Mouse (Mus musculus): ENCODE data around the gene Fam117a.

The Fam117a gene

GRCm38 (mm10) chr11:95333805-95334204, 3.0 kb upstream of the Fam117a start:
- DNase-seq, result no peak

DNA sequence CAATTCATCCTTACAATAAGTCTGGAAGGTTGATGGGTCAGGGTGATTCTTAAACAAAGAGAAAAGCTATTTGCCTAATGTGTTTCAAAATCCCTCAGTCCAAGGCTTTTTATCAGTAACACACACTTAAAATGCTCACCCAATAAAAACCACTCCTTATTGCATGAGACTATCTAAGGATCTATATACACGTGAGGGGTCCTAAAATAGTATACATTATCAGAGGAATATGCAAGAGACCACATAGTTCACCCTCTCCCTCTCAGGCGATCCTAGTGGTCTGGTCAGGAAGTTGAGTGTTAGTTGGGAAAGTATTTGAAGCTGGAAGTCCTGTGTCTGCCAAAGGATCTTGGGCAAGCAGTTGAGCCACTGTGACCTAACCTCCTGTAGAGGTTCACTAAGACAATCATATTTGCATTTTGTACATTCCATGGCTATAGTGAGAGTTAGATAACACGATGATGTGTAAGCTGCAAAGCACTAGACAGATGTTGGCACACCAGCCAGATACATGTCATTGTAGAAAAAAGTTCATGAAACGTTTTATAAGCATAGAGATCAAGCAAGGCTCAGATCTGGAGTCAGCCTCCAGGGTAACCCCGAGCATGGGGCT, 2.3 kb upstream of the Fam117a start:
- no peak for DNase-seq

GRCm38 (mm10) chr11:95337129-95337813, 453 bp downstream of the Fam117a start:
- peak; percentile 88 for DNase-seq

DNA sequence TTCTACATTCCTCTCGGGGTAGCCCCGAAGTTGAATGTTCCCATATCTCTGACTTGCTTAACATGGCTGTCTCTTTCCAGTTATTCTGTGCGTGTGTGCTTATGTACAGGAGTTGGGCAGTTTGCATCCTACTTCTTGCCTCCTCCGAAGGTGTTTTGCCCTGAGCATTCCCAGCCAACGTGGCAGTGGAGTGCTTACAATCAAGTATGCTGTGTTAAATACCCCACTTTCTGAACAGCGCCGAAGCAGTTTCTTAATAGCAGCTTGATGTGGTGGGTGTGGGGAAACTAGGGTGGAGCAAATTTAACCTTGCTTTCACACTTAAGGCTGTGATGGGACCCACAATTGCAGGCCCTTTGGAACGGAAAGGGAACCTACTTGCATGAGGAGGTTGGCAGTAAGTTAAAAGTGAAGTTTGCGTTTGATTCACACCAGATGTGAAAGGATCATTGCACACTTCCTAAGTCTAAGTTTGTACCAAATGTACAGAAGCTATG, 1.1 kb downstream of the Fam117a start:
- DNase-seq, result no peak

- peak; percentile 57 for DNase-seq
Observed at GRCm38 (mm10) chr11:95339471-95340021, 2.7 kb downstream of the Fam117a start.

DNA sequence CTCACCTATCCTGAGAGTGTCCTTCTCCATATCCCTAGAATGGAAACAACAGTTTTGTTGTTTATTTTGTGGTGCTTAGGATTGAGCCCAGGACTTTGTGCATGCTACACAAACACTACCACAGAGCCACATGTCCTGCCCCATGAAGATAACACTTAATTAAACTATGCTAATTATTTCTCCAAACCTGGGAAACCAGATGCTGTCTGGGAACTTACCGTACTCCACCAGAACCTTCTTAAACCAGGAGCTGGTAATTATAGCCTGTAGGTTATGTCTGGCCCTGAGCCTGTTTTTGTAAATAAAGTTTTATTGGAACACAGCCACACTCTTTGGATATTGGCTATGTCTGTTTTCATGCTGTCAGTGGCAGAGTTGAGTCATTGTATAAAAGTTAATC, 3.4 kb downstream of the Fam117a start:
- DNase-seq, result no peak

DNA sequence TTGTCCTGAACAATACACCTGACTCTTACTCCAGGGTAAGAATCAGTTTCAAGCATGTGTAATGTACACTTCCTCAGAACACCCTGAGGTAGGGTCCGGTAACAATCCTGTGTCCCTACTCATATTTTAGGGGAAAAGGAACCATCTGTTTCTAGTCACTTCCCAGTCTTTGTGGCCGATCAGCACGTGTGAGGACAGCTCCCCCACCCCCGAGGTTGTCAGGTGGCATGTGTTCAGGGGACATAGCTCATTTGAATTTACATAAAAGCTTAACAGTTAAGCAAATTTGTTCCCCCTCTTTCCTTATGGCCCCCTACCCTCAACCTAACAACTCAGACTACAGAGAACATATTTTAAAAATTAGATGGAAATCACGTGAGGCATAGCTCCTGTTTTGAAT, 3.8 kb downstream of the Fam117a start:
- DNase-seq, result no peak

GRCm38 (mm10) chr11:95343180-95343579, 6.4 kb downstream of the Fam117a start:
- no peak for DNase-seq

DNA sequence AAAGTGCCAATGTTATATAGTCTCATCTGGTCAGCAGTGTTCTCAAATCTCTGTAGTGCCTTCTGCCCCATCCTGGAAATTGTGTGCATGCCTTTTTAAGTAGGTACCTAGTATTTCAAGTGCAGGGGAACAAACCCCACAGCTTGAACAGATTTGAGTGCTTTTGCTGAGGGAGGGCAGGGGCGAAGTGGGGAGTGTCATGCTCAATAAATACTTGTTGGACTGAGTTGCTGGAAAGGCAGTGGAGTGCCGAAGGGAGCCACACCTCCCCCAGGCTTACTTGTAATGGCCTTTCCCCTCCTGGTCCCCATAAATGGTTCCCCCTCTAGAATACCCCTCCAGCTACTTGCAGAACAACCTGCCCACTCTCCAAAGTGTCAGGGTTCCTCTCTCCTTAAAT, 7.4 kb downstream of the Fam117a start:
- no peak for DNase-seq

DNA sequence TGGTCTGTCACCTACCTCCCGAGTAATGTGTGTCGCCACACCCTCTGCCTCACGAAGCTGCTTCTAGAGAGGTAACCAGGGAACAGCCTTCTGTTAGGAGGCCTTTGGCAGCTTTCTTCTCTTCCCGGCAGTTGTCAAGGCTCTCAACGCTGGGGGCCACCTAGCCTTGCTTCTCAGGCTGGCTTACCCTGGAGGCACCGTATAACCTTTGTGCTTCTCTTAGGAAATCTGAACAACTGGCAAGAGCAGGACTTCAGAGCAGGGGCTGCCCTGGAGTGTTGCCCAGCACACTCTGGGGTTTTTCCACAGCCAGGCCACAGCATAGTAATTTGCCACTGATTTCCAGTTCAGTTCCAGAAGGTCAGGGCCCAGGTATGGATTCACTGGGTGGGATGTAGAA, 13.5 kb downstream of the Fam117a start:
- no peak for DNase-seq

- no peak for DNase-seq
Observed at GRCm38 (mm10) chr11:95350960-95351359, 14.1 kb downstream of the Fam117a start.

GRCm38 (mm10) chr11:95352686-95353085, 15.9 kb downstream of the Fam117a start:
- DNase-seq, result no peak

- no peak for DNase-seq
Observed at GRCm38 (mm10) chr11:95353226-95353625, 16.4 kb downstream of the Fam117a start.

DNA sequence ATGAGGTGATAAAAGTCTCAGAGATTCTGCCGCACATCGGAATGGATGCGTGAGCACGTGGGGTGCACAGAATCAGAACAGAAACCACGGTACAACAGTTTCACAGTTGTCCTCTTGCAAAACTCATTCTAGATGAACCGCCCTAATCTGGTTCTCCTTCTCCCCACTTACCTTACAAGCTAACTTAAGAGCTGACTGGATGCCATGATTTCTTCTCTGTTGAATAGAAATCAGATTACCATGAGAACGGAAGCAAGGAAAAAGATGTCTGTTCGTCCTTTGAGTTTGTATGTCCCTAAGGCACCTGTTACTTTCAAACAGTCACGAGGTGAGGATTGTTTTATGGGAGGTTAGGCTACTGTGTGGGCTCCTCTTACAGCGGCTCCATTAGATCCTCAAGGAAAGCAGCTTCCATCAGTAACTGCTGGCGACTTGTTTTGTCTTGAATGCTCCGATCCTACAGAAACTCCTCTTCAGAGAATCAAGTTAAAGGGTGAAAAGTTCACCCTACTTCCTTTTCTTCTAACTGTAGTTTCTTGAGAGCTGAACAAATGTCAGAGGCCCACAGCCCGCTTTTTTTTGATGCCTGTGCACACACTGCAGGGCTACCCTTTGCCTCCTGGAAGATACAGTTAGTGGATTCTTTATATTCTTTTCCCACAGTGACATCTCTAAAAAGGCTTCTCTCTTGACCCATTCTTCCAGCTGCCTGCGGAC, 17.6 kb downstream of the Fam117a start:
- no peak for DNase-seq

DNA sequence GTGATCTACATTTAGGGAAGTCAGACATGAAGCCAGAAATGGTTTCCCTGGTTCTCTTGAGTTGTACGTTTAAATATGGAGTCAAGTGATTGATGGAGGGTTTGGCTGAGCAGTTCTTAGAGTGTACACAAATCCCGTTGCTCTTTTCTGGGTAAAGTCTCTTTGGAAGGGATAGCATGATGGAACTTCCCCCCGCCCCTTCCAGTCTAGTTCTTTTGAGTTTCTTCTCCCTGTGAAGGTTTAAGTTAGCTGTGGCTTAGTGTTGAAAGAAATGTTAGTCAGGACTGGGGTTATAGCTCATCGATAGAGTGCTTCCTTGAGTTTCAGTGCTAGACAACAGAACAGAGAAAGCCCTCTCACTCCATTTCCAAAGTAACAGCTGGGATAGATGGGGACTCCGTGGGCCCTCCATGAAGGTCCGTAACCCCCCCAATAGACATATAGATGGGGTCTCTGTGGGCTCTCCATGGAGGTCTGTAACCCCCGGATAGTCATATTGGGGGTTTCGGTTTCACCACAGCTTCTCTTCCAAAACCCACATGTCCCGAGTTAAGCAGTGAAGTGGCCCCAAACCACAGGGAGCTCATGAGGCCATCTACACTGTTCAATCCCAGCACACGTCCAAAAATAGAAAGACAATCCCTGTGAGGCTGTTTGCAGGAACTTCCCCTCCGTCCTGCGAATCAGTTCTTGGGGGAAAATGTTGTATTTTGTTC, 18.3 kb downstream of the Fam117a start:
- DNase-seq, result no peak

GRCm38 (mm10) chr11:95355661-95356011, 18.8 kb downstream of the Fam117a start:
- no peak for DNase-seq

DNA sequence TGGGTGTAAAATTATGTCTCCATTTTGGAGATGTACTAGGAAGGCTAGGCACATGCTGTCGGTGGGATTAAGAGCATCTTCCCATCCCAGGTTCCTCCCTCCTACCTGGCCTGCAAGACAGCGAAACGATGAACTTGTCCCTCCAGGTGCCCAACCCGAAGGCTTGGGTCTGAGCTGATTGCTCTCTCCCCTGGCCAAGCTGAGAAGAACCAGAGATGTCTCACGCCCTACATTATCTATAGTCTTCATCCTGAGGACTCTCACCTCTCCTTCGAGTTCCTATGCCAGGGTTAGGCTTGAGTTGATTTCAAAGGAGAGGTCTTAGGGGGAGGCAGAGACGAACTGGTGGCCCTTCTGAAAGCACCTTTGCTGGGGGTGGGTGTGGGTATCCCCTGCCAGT, 19.2 kb downstream of the Fam117a start:
- no peak for DNase-seq

DNA sequence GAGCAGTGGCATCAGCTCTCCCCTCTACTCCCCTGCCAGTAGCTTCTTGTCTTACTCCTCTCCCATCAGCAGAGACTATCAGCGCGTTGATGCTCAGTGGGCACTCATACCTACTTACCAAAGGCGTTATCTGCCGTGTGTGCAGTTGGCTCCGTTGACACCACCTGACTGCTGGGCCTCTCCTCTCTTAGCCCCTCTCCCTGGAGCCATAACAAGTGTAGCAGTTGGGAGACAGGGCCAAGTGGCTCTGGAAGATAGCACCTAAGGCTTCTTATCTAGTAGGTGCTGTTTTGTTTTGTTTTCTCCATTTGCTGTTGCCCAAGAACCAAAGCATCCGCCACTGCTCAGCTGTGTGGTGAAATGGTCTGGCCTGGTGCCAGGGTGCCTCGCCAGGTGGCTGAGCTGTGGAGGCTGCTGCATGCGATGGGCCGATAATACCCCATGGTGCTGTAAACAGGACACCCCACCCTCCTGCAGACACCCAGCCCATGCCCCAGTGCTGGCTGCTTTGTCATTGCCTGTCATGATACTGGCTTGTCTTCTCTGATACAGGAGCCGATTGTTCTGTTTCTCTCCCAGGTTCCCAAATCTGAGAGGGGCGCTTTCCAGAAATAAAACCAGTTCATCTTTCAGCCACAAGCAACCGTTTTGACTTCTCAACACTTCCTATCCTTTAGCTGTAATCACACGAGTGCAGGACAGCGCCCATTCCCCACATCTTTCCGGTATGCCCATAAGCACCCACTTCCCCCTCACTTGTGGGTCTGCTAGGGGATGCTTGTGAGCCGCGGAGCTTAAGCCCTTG, 19.9 kb downstream of the Fam117a start:
- DNase-seq, result no peak

GRCm38 (mm10) chr11:95358263-95358662, 21.4 kb downstream of the Fam117a start:
- DNase-seq, result no peak

DNA sequence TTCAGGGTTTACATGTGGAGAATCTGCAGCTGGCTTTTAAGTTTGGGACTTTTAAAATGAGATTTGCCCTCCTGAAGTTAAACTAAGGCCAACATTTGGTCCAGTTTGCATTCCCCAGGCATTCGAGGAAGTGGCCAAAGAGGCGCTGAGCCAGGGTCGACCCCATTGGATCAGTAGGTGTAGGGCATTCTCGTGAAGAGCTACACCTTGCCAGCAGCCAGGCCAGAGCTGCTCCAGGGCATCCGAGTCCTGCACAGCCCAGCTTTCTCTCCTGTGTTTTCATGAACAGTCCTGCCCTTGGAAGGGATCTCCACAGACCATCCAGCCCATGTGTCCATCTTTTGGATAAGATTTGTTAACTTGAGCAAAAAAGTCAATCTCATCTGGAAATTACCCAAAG, 27.6 kb downstream of the Fam117a start:
- no peak for DNase-seq

GRCm38 (mm10) chr11:95365596-95365995, 28.8 kb downstream of the Fam117a start:
- DNase-seq, result no peak

DNA sequence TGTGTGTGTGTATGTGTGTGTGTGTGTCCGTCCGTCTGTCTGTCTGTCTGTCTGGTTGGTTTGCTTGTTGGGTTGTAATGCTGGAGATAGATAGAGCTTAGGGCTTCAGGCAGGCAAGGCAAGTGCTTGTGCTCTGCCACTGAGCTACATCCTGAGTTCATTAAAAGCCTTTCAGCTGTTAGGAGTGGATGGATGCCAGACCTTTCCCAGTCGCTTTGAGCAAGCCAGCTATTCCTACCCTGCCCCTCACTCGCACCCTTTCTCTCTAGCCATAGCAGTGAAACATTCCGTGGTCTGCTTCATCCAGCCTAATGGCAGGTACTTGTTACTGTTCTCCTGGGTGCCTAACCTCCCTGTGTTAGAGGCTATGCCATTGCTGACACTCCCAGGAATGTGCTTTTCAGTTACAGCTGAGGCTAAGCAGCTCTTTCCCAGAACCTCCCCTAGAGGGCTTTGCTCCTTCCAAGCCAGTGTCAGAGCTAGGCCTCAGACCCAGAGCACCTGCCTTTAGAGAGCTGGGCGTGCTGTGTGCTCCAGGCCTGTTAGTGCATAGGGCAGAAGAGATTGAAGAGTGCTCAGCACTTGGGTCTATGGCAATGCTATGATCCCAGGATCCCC, 29.6 kb downstream of the Fam117a start:
- DNase-seq, result no peak
